Mouse (Mus musculus): ENCODE results near the gene Vipas39.

Vipas39 gene

DNA sequence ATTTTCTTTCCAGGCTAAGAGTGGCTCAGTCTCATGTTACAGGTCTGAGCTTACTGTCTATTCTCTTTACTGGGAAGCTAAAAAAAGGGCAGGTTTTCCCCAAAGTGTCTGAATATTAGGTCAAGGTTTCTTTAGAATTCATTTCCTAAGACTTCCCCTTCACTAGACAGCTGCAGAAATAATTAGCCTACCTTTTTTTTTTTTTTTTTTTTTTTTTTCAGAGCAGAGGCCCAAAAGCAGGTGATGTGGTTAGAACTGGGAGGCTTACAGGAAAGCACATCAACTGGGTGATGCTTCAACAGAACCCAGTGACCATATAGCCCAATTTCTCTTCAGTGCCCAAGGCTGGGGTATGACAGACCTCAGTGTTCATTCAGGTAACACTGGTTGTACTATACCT is 69.7 kb downstream of the Vipas39 start:
- DNase-seq (ENCODE audit: low read depth, low spot score): no peak

- no peak for DNase-seq (ENCODE audit: low read depth, low spot score)
Observed at GRCm38 (mm10) chr12:87195069-87195468, 71.0 kb downstream of the Vipas39 start.

DNA sequence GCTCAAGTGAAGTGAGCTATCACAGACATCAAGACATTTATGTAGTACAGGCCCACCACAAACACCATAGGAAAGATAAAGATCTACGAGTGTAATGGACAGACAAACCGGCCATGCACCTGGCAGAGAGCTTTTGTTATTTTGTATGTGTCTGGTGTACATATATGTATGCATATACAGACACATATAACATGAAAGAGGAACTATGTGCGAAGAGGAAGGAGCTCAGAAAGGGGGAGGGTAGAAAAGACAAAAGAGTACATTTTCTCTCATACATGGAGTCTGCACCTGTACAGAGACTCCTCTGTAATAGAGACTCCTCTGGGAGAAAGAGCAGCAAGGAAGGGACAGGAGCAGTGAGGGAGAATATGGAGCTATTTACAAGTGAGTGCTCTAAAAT is 73.0 kb downstream of the Vipas39 start:
- DNase-seq (ENCODE audit: low read depth, low spot score): no peak
